Mouse (Mus musculus): ENCODE results near the gene Sec61a1. TPM values are rescaled to one million over a fixed set of nuclear protein-coding genes. Genes with fewer than 3 reads are reported as not detected.

The Sec61a1 gene
- polyA plus RNA-seq, 1 experiment from 2014 or later = 202 TPM

DNA sequence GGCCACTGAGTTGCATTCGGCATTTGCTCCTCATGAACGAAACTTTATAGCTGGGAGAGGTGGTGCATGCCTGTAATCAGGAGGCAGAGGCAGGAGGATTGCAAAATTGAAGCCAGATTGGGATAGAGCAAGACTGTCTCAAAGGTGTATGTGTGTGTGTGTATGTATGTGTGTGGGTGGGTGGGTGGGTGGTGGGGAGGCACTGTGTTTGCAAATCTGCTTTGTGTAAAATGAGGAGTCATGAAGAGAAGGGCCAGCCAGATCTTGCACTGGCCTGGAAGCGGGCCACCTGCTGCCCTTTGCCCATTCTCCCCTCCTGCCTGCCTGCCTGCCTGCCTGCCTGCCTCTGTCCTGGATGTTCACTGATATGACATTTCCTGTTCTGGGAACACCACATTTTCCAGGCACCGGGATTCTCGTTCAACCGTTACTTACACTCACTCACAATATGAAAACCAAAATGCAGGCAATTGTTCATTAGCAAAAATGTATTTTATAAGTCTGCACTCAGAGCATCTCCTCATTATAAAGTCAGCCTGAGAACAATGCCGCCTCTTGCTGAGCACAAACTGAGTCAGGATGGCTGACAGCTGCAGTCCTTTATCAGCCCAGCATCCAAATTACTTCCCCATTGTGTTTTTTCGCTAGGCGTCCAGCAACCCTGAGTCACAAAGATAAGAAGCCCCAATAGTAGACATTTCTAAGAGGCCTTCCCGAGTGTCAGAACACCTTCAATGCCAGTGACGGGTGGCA, 26.1 kb upstream of the Sec61a1 start:
- Histone ChIP-seq H3K4me3 (no peak overlapping the region), H3K36me3 (no peaks in the 10 kb centered on the region), H3K9me3 (no peaks in the 10 kb centered on the region), H3K4me1 (peaks cover 11% of the 10 kb centered on the region), H3K27me3 (peaks cover 45% of the 10 kb centered on the region), H3K4me2 (replicated peaks) (peak overlapping the region; percentile 31), H3K9ac (replicated peaks) (no peak overlapping the region; the same call in 1 of the 2 replicates), H3K27ac (replicated peaks) (peak overlapping the region; percentile 78)
- peak; percentile 56 for ATAC-seq (ENCODE audit: low FRiP score, low read depth)
- 31% methylated on average over 11 of the region's 11 CpGs for WGBS

DNA sequence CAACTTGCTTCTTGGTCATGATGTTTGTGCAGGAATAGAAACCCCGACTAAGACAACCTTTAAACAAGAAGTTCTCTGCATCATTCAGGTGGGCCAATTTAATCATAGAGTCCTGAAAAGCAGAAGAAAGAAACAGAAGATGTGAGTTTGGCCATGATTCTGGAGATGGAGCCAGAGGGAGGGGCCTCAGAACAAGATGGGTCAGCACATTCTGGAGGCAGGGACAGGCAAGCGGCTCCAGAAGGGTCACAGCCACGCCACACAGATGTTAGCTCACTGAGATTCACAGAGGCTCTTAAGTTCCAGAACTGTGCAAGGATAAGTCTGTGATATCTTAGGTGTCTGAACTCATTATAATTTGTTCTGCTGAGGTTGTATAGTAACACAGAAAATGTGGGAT, 25.5 kb upstream of the Sec61a1 start:
- Histone ChIP-seq H3K4me2 (replicated peaks) (no peak overlapping the region), H3K9me3 (no peaks in the 10 kb centered on the region), H3K36me3 (no peaks in the 10 kb centered on the region), H3K4me3 (no peak overlapping the region), H3K27ac (replicated peaks) (peak overlapping the region; percentile 78; the same call in 1 of the 2 replicates), H3K9ac (replicated peaks) (no peak overlapping the region), H3K4me1 (peaks cover 11% of the 10 kb centered on the region), H3K27me3 (peaks cover 45% of the 10 kb centered on the region)
- WGBS = 86% methylated on average over 3 of the region's 3 CpGs
- no peak for ATAC-seq (ENCODE audit: low FRiP score, low read depth)

DNA sequence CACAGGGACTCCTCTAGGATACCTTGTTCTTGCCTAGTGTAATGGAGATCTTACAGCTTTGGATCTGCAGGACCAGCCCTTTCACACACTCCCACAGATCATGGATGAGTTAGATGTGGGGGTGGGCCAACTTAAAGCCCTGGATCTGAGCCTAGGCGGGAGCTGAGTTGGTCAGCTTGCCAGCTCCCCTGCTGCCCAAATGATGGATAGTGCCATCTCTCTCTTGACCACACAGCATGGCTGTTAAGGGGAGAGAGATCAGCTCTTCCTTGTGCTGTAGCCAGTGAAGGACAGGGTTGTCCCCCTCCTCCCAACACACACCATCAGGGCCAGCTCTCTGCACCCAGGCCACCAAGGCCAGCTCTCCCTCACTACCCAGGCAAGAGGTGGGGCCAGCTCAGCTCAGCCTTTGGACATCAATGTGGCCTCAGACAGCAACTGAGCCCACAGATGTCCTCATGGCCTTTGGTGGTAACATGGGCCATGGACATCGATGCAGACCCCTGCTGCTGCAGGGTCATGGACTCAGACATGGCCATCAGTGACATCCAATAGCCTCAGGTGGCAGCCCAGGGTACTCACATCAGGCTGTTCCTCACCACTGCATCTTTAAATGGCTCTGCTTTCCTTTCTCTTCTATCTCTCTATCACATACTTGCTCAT, 21.5 kb upstream of the Sec61a1 start:
- Histone ChIP-seq H3K4me2 (replicated peaks) (no peak overlapping the region), H3K4me3 (no peak overlapping the region), H3K27ac (replicated peaks) (no peak overlapping the region), H3K9ac (replicated peaks) (no peak overlapping the region), H3K36me3 (no peaks in the 10 kb centered on the region), H3K27me3 (peaks cover 16% of the 10 kb centered on the region), H3K9me3 (no peaks in the 10 kb centered on the region), H3K4me1 (peaks cover 7% of the 10 kb centered on the region)
- 82% methylated on average over 2 of the region's 2 CpGs for WGBS
- ATAC-seq (ENCODE audit: low FRiP score, low read depth) = no peak

GRCm38 (mm10) chr6:88530306-88530705, 11.6 kb upstream of the Sec61a1 start:
- Histone ChIP-seq H3K36me3 (no peaks in the 10 kb centered on the region), H3K9ac (replicated peaks) (no peak overlapping the region), H3K4me2 (replicated peaks) (no peak overlapping the region), H3K27me3 (no peaks in the 10 kb centered on the region), H3K27ac (replicated peaks) (no peak overlapping the region), H3K4me3 (no peak overlapping the region), H3K9me3 (no peaks in the 10 kb centered on the region), H3K4me1 (no peaks in the 10 kb centered on the region)
- ATAC-seq (ENCODE audit: low FRiP score, low read depth) = no peak

DNA sequence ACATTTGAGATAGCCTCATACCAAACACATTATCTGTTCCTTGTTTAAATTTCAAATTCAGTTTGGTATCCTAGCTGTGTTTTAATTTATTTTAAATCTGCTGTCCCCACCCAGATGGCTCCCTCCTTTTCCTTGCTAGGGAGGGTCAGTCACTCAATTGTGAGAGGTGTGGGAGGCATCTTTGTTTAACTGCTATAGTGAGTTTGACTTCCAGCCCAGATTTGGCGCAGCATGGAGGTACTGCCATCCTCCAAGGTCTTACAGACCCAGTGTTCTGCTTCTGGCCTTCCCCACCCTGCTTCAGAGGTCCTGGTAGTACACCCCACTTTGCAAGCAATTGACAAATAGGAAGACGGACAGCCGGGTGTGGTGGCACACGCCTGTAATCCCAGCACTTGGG, 5.4 kb upstream of the Sec61a1 start:
- H3K4me3 ChIP-seq = no peak overlapping the region
- peaks cover 7% of the 10 kb centered on the region for H3K4me1 ChIP-seq
- H3K36me3 ChIP-seq = no peaks in the 10 kb centered on the region
- H3K9ac ChIP-seq (replicated peaks) = no peak overlapping the region
- no peak overlapping the region for H3K27ac ChIP-seq (replicated peaks)
- H3K9me3 ChIP-seq = no peaks in the 10 kb centered on the region
- no peaks in the 10 kb centered on the region for H3K27me3 ChIP-seq
- H3K4me2 ChIP-seq (replicated peaks) = no peak overlapping the region
- no peak for ATAC-seq (ENCODE audit: low FRiP score, low read depth)
- 85% methylated on average over 4 of the region's 4 CpGs for WGBS

DNA sequence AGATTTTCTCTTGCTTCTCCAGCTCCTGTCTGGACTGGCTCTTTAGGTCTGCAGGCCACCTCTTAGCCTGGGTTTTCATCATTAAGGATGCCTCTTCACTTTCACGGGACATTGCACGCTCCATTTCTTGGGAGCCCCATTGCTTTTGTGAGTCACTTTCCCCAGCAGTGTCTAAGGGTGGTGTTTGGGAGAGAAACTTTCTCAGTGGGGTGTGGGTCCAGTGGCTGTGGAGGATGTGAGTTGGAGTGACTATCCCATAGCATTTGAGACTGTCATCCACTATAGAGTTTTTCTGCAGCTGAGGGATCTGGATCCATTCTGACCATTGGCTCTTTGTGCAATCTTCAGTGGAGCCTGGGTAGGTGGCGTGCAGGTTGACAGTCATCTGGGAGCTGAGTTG, 4.7 kb upstream of the Sec61a1 start:
- H3K4me3 ChIP-seq = no peak overlapping the region
- no peak overlapping the region for H3K27ac ChIP-seq (replicated peaks)
- no peak for ATAC-seq (ENCODE audit: low FRiP score, low read depth)
- no peak overlapping the region for H3K4me2 ChIP-seq (replicated peaks)
- no peak overlapping the region for H3K9ac ChIP-seq (replicated peaks)
- H3K9me3 ChIP-seq = no peaks in the 10 kb centered on the region
- no peaks in the 10 kb centered on the region for H3K27me3 ChIP-seq
- H3K4me1 ChIP-seq = peaks cover 8% of the 10 kb centered on the region
- no peaks in the 10 kb centered on the region for H3K36me3 ChIP-seq
- WGBS = 90% methylated on average over 3 of the region's 3 CpGs

DNA sequence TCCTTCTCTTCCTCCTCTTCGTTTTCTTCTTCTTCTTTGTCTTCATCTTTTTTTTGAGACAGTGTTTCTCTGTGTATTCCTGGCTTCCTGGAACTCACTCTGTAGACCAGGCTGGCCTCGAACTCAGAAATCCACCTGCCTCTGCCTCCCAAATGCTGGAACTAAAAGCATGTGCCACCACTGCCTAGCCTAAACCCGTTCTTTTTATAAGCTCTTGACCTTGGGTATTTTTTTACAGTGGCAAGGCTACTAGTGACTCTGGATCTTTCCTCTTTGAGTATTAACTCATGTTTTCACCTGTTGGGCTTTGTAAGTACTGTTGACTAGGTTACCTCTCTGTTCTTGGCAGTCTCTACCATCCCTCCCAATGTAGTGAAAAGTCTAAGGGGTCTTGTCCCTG, 4.3 kb upstream of the Sec61a1 start:
- H3K27me3 ChIP-seq = no peaks in the 10 kb centered on the region
- H3K4me2 ChIP-seq (replicated peaks) = no peak overlapping the region
- H3K36me3 ChIP-seq = no peaks in the 10 kb centered on the region
- H3K9ac ChIP-seq (replicated peaks) = no peak overlapping the region
- H3K4me1 ChIP-seq = peaks cover 8% of the 10 kb centered on the region
- H3K27ac ChIP-seq (replicated peaks) = no peak overlapping the region
- H3K4me3 ChIP-seq = no peak overlapping the region
- 81% methylated on average over 3 of the region's 3 CpGs for WGBS
- no peaks in the 10 kb centered on the region for H3K9me3 ChIP-seq
- no peak for ATAC-seq (ENCODE audit: low FRiP score, low read depth)

GRCm38 (mm10) chr6:88522606-88523005, 3.9 kb upstream of the Sec61a1 start:
- H3K27ac ChIP-seq (replicated peaks) = no peak overlapping the region
- no peak overlapping the region for H3K9ac ChIP-seq (replicated peaks)
- 75% methylated on average over 3 of the region's 3 CpGs for WGBS
- H3K4me3 ChIP-seq = no peak overlapping the region
- no peak for ATAC-seq (ENCODE audit: low FRiP score, low read depth)
- H3K4me2 ChIP-seq (replicated peaks) = no peak overlapping the region
- peaks cover 8% of the 10 kb centered on the region for H3K4me1 ChIP-seq
- H3K27me3 ChIP-seq = no peaks in the 10 kb centered on the region
- no peaks in the 10 kb centered on the region for H3K36me3 ChIP-seq
- H3K9me3 ChIP-seq = no peaks in the 10 kb centered on the region

GRCm38 (mm10) chr6:88521821-88522220, 3.1 kb upstream of the Sec61a1 start:
- Histone ChIP-seq H3K9ac (replicated peaks) (no peak overlapping the region), H3K27me3 (no peaks in the 10 kb centered on the region), H3K9me3 (no peaks in the 10 kb centered on the region), H3K4me2 (replicated peaks) (no peak overlapping the region), H3K36me3 (no peaks in the 10 kb centered on the region), H3K27ac (replicated peaks) (no peak overlapping the region), H3K4me3 (no peak overlapping the region), H3K4me1 (peaks cover 13% of the 10 kb centered on the region)
- no peak for ATAC-seq (ENCODE audit: low FRiP score, low read depth)
- 88% methylated on average over 7 of the region's 7 CpGs for WGBS

- Histone ChIP-seq H3K4me1 (peaks cover 17% of the 10 kb centered on the region), H3K27me3 (no peaks in the 10 kb centered on the region), H3K9ac (replicated peaks) (peak overlapping the region; percentile 90), H3K36me3 (peaks cover 32% of the 10 kb centered on the region), H3K4me3 (peak overlapping the region; percentile 92), H3K9me3 (no peaks in the 10 kb centered on the region), H3K4me2 (replicated peaks) (peak overlapping the region; percentile 95), H3K27ac (replicated peaks) (peak overlapping the region; percentile 78)
- 20% methylated on average over 18 of the region's 18 CpGs for WGBS
- no peak for ATAC-seq (ENCODE audit: low FRiP score, low read depth)
These were observed 853 bp downstream of the Sec61a1 start for GRCm38 (mm10) chr6:88517701-88518403.

DNA sequence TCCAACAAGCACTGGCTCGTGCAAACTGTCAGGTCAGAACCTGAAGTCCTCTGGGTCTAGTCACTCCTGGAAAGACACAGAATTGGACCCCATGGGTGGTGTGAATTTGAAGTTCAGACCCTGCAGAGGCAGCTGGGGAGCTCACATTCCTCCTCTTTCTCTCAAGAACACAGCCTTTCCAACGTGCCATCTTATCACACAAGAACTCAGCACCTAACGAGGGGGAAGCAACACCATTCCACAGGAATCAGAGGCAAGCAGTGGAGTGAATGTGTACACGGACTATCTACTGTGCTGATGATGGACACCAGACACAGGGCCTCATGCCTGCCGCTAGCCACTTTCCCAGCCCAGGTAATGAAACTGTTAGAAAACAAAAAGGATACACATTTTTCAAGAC, 2.0 kb downstream of the Sec61a1 start:
- H3K36me3 ChIP-seq = peaks cover 44% of the 10 kb centered on the region
- no peaks in the 10 kb centered on the region for H3K9me3 ChIP-seq
- H3K9ac ChIP-seq (replicated peaks) = 0 out of 2 replicates have a peak overlapping the region, but pooled peaks have one; percentile 20
- peaks cover 17% of the 10 kb centered on the region for H3K4me1 ChIP-seq
- H3K4me3 ChIP-seq = no peak overlapping the region
- H3K4me2 ChIP-seq (replicated peaks) = peak overlapping the region; percentile 34; the same call in 1 of the 2 replicates
- H3K27me3 ChIP-seq = no peaks in the 10 kb centered on the region
- ATAC-seq (ENCODE audit: low FRiP score, low read depth) = no peak
- 83% methylated on average over 5 of the region's 5 CpGs for WGBS
- no peak overlapping the region for H3K27ac ChIP-seq (replicated peaks)

DNA sequence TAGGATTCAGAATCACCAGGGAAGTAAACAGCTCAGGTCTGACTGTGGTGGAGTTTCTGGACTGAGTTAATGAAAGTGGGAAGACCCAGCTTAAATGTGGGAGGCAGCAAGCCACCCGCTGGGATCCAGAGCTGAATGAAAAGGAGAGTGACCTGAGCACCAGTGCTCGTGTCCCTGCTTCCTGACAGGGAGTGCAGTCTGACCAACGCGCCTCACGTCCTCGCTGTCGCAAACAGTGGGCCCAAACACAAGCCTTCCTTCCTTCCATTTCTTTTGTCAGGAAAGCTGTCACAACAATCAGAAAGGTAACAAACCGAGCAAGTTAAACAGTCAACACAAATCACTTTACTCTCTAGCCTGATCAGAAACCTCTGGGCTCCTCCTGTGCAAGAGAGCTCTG, 2.7 kb downstream of the Sec61a1 start:
- H3K36me3 ChIP-seq = peaks cover 51% of the 10 kb centered on the region
- no peak for ATAC-seq (ENCODE audit: low FRiP score, low read depth)
- WGBS = 87% methylated on average over 8 of the region's 8 CpGs
- no peak overlapping the region for H3K4me2 ChIP-seq (replicated peaks)
- no peak overlapping the region for H3K9ac ChIP-seq (replicated peaks)
- H3K9me3 ChIP-seq = no peaks in the 10 kb centered on the region
- H3K27me3 ChIP-seq = no peaks in the 10 kb centered on the region
- peaks cover 17% of the 10 kb centered on the region for H3K4me1 ChIP-seq
- no peak overlapping the region for H3K27ac ChIP-seq (replicated peaks)
- H3K4me3 ChIP-seq = no peak overlapping the region
